Mouse (Mus musculus) heart, embryonic 12.5 days (tissue): ENCODE results near the gene Ston1. TPM values are rescaled to one million over a fixed set of nuclear protein-coding genes. Genes with fewer than 3 reads are reported as not detected.

Source experiments
- ATAC-seq: fragments of 200-750 bp; cut with Nextera tagmentation; 2 replicates; pipeline ENCODE4 v1.8.0; 2017; ENCODE audit warnings: moderate TSS enrichment, moderate library complexity; ENCODE audit not compliant: insufficient number of reproducible peaks, low FRiP score
- H3K27ac ChIP-seq: fragments of 300-500 bp; sonication (generic); 2 replicates; pipeline ENCODE4 v1.5.1; 2016; ENCODE audit warnings: mild to moderate bottlenecking, moderate library complexity; ENCODE audit not compliant: poor library complexity, severe bottlenecking
- H3K27me3 ChIP-seq: fragments of 300-500 bp; sonication (generic); replicated peaks from 2 replicates; pipeline ENCODE4 v1.6.1; 2016; ENCODE audit warnings: mild to moderate bottlenecking, moderate library complexity
- H3K36me3 ChIP-seq: fragments of 300-500 bp; sonication (generic); 2 replicates; pipeline ENCODE4 v1.6.1; 2016; ENCODE audit warnings: mild to moderate bottlenecking, moderate library complexity
- H3K4me1 ChIP-seq: fragments of 300-500 bp; sonication (generic); replicated peaks from 2 replicates; pipeline ENCODE4 v1.6.1; 2016; ENCODE audit warnings: mild to moderate bottlenecking
- H3K4me2 ChIP-seq: fragments of 300-500 bp; sonication (generic); 2 replicates; pipeline ENCODE4 v1.6.1; 2016; ENCODE audit warnings: mild to moderate bottlenecking, moderate library complexity
- H3K4me3 ChIP-seq: fragments of 300-500 bp; sonication (generic); 2 replicates; pipeline ENCODE4 v1.5.1; 2016; ENCODE audit warnings: mild to moderate bottlenecking
- H3K9ac ChIP-seq: fragments of 300-500 bp; sonication (generic); 2 replicates; pipeline ENCODE4 v1.6.1; 2016; ENCODE audit warnings: mild to moderate bottlenecking, moderate library complexity
- H3K9me3 ChIP-seq: fragments of 300-500 bp; sonication (generic); replicated peaks from 2 replicates; pipeline ENCODE4 v1.6.1; 2016; ENCODE audit warnings: mild to moderate bottlenecking, moderate library complexity
- WGBS: fragments of 180-500 bp; shearing (Covaris S2); methylation state at CpG from one replicate; pipeline ENCODE4 v1.1.7; 2016; 5-methylcytosine and 5-hydroxymethylcytosine counted together
- polyA plus RNA-seq: library from polyadenylated mRNA; unstranded; fragments of >200 nt; fragmentation: Nextera tagmentation; extraction: Ambion mirVana; gene quantifications from 2 replicates; pipeline ENCODE4 v1.2.1, GENCODE M21; 2016

Ston1 gene
- polyA plus RNA-seq: 5.4 and 8.4 TPM in 2 replicates

DNA sequence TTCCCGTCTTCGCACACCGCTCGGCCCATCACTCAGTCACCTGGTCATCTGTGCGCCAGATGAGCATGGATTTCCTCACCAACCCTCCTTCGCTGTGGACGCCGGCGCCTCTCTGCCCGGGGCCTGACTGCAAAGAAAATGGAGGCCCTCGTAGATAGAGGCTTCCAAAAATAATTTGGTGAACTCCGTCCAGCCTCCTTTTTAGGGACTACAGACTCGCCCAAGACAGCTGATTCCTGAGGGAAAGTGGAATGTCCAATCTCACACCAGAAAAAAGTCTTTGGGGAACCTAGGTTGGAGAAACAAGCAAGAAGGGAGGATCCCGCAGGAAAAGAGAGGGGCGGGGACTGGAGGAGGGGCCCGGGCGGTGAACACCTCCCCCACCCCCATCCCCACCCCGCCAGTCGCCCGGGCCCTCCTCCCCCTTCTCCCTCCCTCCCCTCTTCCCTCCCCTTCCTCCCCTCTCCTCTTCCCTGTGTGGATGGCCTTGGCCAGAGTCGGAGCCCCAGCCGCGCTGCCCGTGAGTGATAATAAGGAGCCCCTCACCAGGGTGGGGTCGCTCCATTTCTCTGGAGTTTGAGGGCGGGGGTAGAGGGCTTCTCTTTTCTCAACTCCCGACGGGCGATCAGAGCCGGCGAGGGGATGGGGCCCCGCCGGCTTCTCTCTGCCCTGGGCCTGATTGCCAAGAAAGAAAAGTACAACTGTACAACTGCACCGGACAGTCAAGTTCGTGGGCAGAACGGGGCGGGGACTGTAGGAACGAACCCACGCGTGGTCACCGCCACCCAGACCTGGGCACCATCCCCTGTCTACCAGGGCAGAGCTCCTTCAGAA is at the start of gene Ston1:
Gene Ston1, plus strand, starts transcription at position 463 of the 834 bp plus-strand sequence.
- under 1% methylated on average over 36 of the region's 41 CpGs for WGBS
- peak; percentile 88 for ATAC-seq
- H3K4me3 ChIP-seq: peak within 1 kb of the TSS; percentile 78
- peak within 1 kb of the TSS; percentile 92 for H3K27ac ChIP-seq
- H3K9ac ChIP-seq: peak within 1 kb of the TSS; percentile 86
- no peaks in the 10 kb centered on the region for H3K36me3 ChIP-seq
- no peaks in the 10 kb centered on the region for H3K9me3 ChIP-seq
- peak within 1 kb of the TSS; percentile 90 for H3K4me2 ChIP-seq
- no peaks in the 10 kb centered on the region for H3K27me3 ChIP-seq
- H3K4me1 ChIP-seq: peaks cover 29% of the 10 kb centered on the region

DNA sequence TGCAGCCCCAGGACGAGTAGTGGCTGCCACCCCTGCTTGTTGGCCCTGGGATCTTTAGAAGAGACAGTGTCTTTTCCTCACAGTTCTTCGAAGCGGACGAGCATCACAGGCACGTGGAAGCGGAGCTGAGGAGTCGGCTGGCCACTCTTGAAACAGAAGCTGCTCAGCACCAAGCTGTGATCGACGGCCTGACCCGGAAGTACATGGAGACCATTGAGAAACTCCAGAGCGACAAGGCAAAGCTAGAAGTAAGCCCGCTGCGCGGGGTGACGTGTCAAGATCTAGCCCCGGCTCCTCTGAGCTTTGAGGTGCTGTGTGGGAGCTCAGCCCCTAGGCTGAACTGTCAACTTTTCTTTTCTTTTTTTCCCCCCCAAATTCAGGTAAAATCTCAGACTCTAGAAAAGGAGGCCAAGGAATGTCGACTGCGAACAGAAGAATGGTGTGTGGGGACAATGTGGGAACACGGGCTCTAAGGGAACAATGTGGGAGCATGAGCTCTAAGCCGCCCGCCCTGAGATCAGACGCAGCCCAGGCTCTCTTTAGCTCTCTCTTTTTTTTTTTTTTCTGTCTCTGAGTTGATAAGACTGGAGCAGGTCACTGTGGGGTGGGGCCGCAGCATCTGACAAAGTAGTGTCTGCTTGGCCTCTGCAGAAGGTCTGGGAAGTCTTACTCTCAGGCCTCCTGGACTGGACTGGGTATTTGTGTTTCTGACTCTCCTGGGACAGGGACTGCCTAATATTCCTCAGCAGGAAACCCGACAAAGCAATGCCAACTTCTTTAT is 47.9 kb upstream of the Ston1 start:
- no peak overlapping the region for H3K4me3 ChIP-seq
- no peaks in the 10 kb centered on the region for H3K9me3 ChIP-seq
- 52% methylated on average over 24 of the region's 24 CpGs for WGBS
- no peaks in the 10 kb centered on the region for H3K27me3 ChIP-seq
- peaks cover 29% of the 10 kb centered on the region for H3K4me1 ChIP-seq
- H3K4me2 ChIP-seq: no peak overlapping the region
- ATAC-seq: no peak
- H3K27ac ChIP-seq: no peak overlapping the region
- H3K9ac ChIP-seq: no peak overlapping the region
- H3K36me3 ChIP-seq: peaks cover 29% of the 10 kb centered on the region

DNA sequence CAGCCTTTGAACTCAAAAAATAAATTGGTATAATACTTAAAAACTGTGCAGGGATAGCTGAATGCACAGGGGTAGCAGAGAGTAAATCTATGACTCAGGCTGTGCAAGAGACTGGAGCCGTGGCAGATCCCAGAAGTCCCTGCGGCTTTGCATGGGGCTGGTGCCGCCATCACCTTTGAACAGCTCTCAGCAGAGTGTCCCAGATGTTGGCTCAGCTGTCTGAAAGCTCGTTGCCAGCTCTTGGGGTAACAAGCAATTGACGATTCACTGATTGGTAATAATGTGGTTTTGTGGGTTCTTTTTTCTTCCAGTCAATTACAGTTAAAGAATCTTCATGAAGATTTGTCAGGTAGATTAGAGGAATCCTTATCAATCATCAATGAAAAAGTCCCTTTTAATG is 47.1 kb upstream of the Ston1 start:
- peaks cover 29% of the 10 kb centered on the region for H3K4me1 ChIP-seq
- WGBS: 74% methylated on average over 5 of the region's 5 CpGs
- H3K4me3 ChIP-seq: no peak overlapping the region
- H3K9ac ChIP-seq: no peak overlapping the region
- H3K27me3 ChIP-seq: no peaks in the 10 kb centered on the region
- ATAC-seq: no peak
- H3K9me3 ChIP-seq: no peaks in the 10 kb centered on the region
- no peak overlapping the region for H3K4me2 ChIP-seq
- H3K36me3 ChIP-seq: peaks cover 30% of the 10 kb centered on the region
- no peak overlapping the region for H3K27ac ChIP-seq

DNA sequence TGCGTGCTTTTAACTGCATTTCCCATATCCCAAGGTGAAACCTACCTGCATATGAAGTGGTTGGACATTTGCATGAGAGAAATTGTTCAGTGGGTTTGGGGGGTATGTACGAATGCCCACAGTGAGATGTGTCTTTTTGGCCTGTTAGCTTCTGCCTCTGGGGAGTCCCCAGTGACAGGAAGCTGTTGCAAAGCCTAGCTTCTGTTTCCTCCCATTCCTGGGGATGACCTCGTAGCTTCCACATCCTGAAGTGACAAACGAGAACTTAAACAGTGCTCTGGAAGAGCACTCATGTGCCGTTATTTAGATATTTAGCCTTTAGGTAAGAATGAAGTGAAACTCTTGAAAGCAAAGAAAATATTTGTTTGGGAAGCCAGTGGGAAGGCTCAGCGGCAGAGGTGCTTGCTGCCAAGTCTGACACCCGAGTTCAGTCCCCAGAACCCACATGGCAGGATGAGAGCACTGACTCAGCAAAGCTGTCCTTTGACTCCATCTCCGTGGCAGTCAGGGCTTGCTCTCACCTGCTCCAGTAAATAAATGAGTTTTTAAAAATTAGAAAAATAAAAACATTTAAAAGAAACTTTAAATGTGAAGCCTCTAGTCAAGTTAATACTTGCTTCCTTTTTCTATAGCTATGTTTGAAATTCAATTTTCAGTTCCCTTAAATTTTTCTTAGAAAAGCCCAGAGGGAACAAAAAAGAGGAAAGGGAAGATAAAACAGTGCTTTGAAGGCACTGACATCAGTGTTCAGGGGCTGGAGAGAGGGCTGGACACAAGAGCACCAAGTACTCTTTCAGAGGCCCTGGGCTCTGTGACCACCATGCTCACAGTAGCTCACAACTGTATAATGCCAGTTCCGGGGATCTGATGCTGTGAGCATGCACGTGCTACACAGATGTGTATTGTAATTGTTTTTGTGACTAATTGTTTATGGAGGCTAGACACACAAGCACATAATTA is 46.2 kb upstream of the Ston1 start:
- no peak overlapping the region for H3K9ac ChIP-seq
- 54% methylated on average over 10 of the region's 10 CpGs for WGBS
- H3K27ac ChIP-seq: no peak overlapping the region

DNA sequence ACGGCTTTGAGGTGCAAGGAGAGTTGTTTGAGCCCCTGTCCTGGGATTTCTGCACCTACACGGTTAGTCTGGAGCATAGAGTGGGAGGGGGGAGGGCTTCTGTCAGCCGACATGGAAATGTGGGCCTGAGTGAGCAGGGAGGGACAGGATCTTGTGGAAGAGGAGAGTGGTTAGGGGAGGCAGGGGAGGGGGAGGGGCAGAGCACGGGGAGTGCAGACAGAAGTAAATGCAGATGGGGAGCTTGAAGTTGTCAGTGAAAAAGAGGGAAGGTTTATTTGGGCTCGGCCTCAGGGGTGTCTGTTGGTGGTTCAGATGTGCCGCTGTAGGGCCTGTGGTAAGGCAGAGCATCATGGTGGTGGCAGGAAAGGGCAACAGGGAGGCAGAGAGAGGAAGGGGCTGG is 44.9 kb upstream of the Ston1 start:
- H3K4me2 ChIP-seq: no peak overlapping the region
- H3K27ac ChIP-seq: no peak overlapping the region
- WGBS: 28% methylated on average over 6 of the region's 6 CpGs
- no peaks in the 10 kb centered on the region for H3K27me3 ChIP-seq
- H3K9ac ChIP-seq: 0 out of 2 replicates have a peak overlapping the region, but pooled peaks have one; percentile 6
- peaks cover 29% of the 10 kb centered on the region for H3K4me1 ChIP-seq
- ATAC-seq: no peak
- no peak overlapping the region for H3K4me3 ChIP-seq
- H3K9me3 ChIP-seq: no peaks in the 10 kb centered on the region
- peaks cover 41% of the 10 kb centered on the region for H3K36me3 ChIP-seq

More for the DNA sequence above, 46.2 kb upstream of the Ston1 start:
- Histone ChIP-seq H3K9me3 (no peaks in the 10 kb centered on the region), H3K4me1 (peaks cover 29% of the 10 kb centered on the region), H3K4me3 (no peak overlapping the region), H3K36me3 (peaks cover 36% of the 10 kb centered on the region), H3K27me3 (no peaks in the 10 kb centered on the region), H3K4me2 (no peak overlapping the region)
- ATAC-seq: no peak

DNA sequence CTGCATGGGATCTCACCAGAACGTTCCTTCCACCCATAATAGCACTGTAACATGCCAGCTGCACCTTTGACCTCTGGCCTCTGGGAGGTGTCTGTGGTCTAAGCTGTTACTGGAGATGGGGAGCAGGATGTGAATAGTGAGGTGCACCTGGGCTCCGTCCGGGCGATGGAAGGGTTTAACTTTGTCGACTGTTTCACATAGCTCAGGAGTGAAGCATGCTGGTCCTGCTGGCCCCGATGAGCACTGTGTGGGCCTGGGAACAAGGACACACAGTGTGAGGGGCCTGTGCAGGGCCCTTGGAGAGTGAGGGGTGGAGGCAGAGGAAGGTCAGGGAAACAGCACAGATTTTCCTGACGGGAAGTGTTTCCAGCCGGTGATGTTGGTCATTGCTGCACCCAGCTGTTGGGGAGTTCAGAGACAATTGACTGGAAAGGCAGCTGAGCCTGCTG is 44.5 kb upstream of the Ston1 start:
- no peaks in the 10 kb centered on the region for H3K27me3 ChIP-seq
- H3K9ac ChIP-seq: 0 out of 2 replicates have a peak overlapping the region, but pooled peaks have one; percentile 6
- WGBS: 41% methylated on average over 8 of the region's 8 CpGs
- H3K4me1 ChIP-seq: peaks cover 29% of the 10 kb centered on the region
- H3K36me3 ChIP-seq: peaks cover 37% of the 10 kb centered on the region
- H3K27ac ChIP-seq: no peak overlapping the region
- no peak for ATAC-seq
- H3K4me3 ChIP-seq: no peak overlapping the region
- no peaks in the 10 kb centered on the region for H3K9me3 ChIP-seq
- no peak overlapping the region for H3K4me2 ChIP-seq

DNA sequence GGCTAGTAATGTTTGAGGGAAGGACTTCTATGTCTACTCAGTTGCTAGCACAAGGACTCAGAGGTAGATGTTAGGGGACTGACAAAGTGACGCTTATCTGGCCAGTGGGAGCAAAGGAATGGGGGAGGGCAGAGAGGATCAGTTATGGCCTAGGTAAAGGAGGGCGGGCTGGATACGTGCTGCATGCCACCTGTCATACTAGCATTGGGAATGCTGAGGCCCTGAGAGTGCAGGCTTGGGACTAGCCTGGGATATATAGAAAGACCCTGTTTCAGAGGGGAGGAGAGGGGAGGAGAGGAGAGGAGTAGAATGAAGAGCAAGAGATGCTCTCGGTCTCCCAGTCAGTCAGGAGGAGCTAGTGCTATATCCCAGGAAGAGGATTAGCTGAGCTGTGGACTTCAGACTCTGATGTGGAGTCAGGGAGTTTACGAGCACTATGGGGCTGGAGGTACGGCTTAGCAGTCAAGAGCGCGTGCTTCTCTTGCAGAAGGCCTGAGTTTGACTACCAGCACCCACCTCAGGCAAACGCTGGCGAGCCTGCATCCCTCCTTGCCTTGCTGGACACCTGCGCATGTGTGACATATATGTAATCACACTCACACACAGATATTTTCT is 43.9 kb upstream of the Ston1 start:
- Histone ChIP-seq H3K4me3 (no peak overlapping the region), H3K27me3 (no peaks in the 10 kb centered on the region), H3K9ac (no peak overlapping the region), H3K4me1 (peaks cover 29% of the 10 kb centered on the region), H3K27ac (no peak overlapping the region), H3K36me3 (peaks cover 36% of the 10 kb centered on the region), H3K9me3 (no peaks in the 10 kb centered on the region), H3K4me2 (no peak overlapping the region)
- no peak for ATAC-seq
- WGBS: 82% methylated on average over 11 of the region's 11 CpGs

DNA sequence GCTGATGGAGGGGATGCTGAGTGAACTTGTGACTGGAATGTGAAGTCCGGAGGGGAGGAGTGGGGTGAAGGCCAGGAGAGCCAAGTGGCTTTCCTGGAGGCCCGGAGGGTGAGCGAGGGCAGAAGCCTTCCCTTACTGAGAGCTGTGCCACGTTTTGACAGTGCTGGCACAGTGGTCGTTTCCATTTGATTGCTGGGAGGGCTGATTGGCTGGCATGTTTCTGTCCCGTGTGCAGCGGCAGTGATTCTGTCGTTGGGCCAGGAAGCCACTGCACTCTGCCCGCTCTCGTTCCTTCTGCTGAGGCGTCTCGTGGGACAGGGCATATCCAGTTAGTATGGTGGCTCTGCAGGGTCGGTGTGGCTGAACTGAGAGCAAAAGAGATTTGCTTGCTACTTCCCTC is 41.3 kb upstream of the Ston1 start:
- H3K27me3 ChIP-seq: no peaks in the 10 kb centered on the region
- peaks cover 15% of the 10 kb centered on the region for H3K4me1 ChIP-seq
- H3K9ac ChIP-seq: no peak overlapping the region
- no peak overlapping the region for H3K4me2 ChIP-seq
- no peaks in the 10 kb centered on the region for H3K9me3 ChIP-seq
- no peak overlapping the region for H3K27ac ChIP-seq
- 82% methylated on average over 13 of the region's 13 CpGs for WGBS
- H3K4me3 ChIP-seq: no peak overlapping the region
- H3K36me3 ChIP-seq: peaks cover 30% of the 10 kb centered on the region
- ATAC-seq: no peak

DNA sequence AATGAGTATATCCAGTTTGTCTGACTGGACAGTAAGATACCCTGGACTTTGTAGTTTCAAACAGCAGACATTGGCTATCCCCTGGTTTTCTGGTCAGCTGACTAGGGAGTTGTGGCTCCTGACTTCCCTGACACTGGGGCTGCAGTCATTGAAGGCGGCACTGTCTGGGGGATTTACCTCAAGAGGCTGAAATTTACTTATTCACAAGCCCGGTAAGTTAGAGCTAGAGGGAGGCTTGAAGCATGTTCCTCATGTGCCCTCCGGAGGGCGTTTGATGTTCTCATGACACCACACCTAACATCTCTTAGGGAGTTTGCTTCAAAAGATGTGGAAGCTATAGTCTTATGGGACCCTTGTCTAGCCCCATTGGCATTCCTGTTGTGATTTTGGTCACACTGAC is 40.8 kb upstream of the Ston1 start:
- H3K9ac ChIP-seq: no peak overlapping the region

DNA sequence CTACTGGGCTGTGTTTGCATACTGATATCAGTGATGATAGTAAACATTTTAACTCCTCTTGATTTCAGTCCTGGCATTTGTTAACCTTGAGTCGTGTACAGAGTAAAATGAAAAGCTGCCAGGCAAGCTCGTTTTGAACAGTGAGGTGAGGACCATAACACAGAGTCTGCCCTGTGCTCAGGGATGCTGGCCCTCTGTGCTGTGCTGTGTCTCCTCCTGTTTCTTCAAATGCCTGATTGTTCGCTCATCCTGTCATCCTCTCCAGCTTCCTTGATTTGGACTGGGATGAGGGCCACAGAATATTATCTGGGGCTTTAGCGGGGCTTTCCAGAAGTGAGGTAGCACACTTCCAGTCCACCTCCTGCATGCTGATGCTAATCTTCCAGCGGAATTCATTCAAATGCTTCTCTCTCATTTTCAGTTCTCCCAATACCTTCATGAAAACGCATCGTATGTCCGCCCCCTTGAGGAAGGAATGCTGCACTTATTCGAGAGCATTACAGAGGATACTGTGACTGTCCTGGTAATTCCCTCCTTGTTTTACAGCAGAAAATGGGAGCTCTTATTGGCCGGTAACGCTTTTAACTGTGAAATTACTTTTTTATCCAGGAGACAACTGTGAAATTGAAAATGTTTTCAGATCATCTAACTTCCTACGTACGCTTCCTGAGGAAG is 39.2 kb upstream of the Ston1 start:
- Histone ChIP-seq H3K4me2 (no peak overlapping the region), H3K36me3 (peaks cover 48% of the 10 kb centered on the region), H3K27me3 (no peaks in the 10 kb centered on the region), H3K27ac (no peak overlapping the region), H3K9me3 (no peaks in the 10 kb centered on the region), H3K4me3 (no peak overlapping the region), H3K4me1 (peaks cover 2% of the 10 kb centered on the region; the same call in 1 of the 2 replicates), H3K9ac (no peak overlapping the region)
- ATAC-seq: no peak
- 31% methylated on average over 13 of the region's 13 CpGs for whole genome bisulfite sequencing

More for the DNA sequence above, 40.8 kb upstream of the Ston1 start:
- peaks cover 15% of the 10 kb centered on the region for H3K4me1 ChIP-seq
- no peak for ATAC-seq
- 81% methylated on average over 4 of the region's 4 CpGs for WGBS
- peaks cover 34% of the 10 kb centered on the region for H3K36me3 ChIP-seq
- no peak overlapping the region for H3K27ac ChIP-seq
- H3K9me3 ChIP-seq: no peaks in the 10 kb centered on the region
- H3K27me3 ChIP-seq: no peaks in the 10 kb centered on the region
- H3K4me2 ChIP-seq: no peak overlapping the region
- no peak overlapping the region for H3K4me3 ChIP-seq
